In the genomic region with DNA sequence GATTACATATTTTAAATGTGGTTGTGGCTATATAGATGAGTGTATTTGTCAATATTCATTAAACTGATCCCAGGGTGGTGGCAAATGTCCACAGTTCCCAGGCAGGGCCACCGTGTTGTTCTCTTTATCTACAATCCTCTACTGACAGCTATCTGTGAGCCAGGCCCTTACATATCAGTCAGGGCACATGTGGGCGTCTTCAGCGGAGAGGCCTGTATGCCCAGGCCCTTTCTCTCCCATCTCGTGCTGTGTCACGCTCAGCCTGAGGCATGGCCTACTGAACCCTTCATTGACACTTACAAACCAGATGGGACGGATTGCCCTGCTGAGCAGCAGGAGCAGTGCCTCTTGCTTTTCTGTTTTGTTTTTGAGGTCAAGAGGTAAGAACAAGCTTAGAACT, we compare ENCODE assay signal across 27 mouse cellular contexts. TPM values are rescaled to one million over a fixed set of nuclear protein-coding genes. Genes with fewer than 3 reads are reported as not detected.
DNase-seq lines count a peak whose midpoint lies in the region; ATAC-seq lines count a peak whose summit lies in the region.
"Had no signal": no experiment of that assay in that cellular context is flagged by ENCODE, and none has a peak within 500 bp of the region (broad histone marks: within the 10 kb centered on the region; RNA-seq: fewer than 3 reads in every experiment).

No protein-coding gene starts in this region.

- peak; percentile 8 for DNase-seq in hindbrain, embryonic 11.5 days (ENCODE audit: low spot score)
- DNase-seq in c-Kit-negative CD71-positive TER-119-positive erythroid progenitor cells, embryonic 14.5 days (ENCODE audit: low read depth, low spot score) = peak; percentile 74
- no peak for DNase-seq in thymus, adult 18-20 months
- DNase-seq in heart, postnatal 10 days = no peak
- DNase-seq in layer of hippocampus, adult 18-20 months (ENCODE audit: low spot score in 2 of 2) = no peak
- DNase-seq: adrenal gland, postnatal 14 days; cerebellum, adult 2 months; forebrain, postnatal 0 days; heart, postnatal 14 days; kidney, adult 2 months; kidney, postnatal 14 days; layer of hippocampus, adult 9-11 months; right cerebral cortex, adult 18-20 months; thymus, postnatal 14 days had no signal

- no peaks in the 10 kb centered on the region for H3K27me3 ChIP-seq in hindbrain, embryonic 11.5 days (ENCODE audit: control insufficient read depth, insufficient read depth, low read length)
- no peaks in the 10 kb centered on the region for H3K27me3 ChIP-seq in hindbrain, embryonic 12.5 days
- H3K27me3 ChIP-seq in intestine, embryonic 16.5 days (replicated peaks; ENCODE audit: control insufficient read depth, insufficient read depth, low read length) = no peaks in the 10 kb centered on the region
- no peaks in the 10 kb centered on the region for H3K27me3 ChIP-seq in liver, embryonic 16.5 days (ENCODE audit: control insufficient read depth, insufficient read depth, low read depth, low read length)
- H3K27me3 ChIP-seq: midbrain, embryonic 13.5 days; neural tube, embryonic 12.5 days had no signal

- 55% methylated on average over 6 of the region's 6 CpGs for WGBS in hindbrain, embryonic 11.5 days
- WGBS in hindbrain, embryonic 12.5 days = 56% methylated on average over 6 of the region's 6 CpGs
- 75% methylated on average over 6 of the region's 6 CpGs for WGBS in intestine, embryonic 16.5 days
- WGBS in liver, embryonic 16.5 days (ENCODE audit: insufficient replicate concordance) = 28% methylated on average over 6 of the region's 6 CpGs

- H3K4me1 ChIP-seq in hindbrain, embryonic 11.5 days (replicated peaks; ENCODE audit: control insufficient read depth, insufficient read depth, low read length) = no peaks in the 10 kb centered on the region
- H3K4me1 ChIP-seq in hindbrain, embryonic 12.5 days = no peaks in the 10 kb centered on the region
- H3K4me1 ChIP-seq in intestine, embryonic 16.5 days (ENCODE audit: control insufficient read depth, insufficient read depth, low read length) = no peaks in the 10 kb centered on the region
- peaks cover 49% of the 10 kb centered on the region for H3K4me1 ChIP-seq in liver, embryonic 16.5 days (ENCODE audit: control insufficient read depth, low read depth, low read length)
- H3K4me1 ChIP-seq: midbrain, embryonic 13.5 days; neural tube, embryonic 12.5 days had no signal

- H3K4me2 ChIP-seq in hindbrain, embryonic 11.5 days (replicated peaks; ENCODE audit: low read depth, low read length) = no peak overlapping the region
- no peak overlapping the region for H3K4me2 ChIP-seq in hindbrain, embryonic 12.5 days (replicated peaks)
- no peak overlapping the region for H3K4me2 ChIP-seq in intestine, embryonic 16.5 days (ENCODE audit: low read depth, low read length)
- H3K4me2 ChIP-seq in liver, embryonic 16.5 days (ENCODE audit: low read depth, low read length) = peak overlapping the region; percentile 29; the same call in 1 of the 2 replicates
- H3K4me2 ChIP-seq: heart, embryonic 11.5 days; midbrain, embryonic 13.5 days; neural tube, embryonic 12.5 days had no signal

- H3K9ac ChIP-seq in hindbrain, embryonic 11.5 days (ENCODE audit: low read depth, low read length) = no peak overlapping the region
- H3K9ac ChIP-seq in hindbrain, embryonic 12.5 days = no peak overlapping the region
- no peak overlapping the region for H3K9ac ChIP-seq in intestine, embryonic 16.5 days (ENCODE audit: low read depth, low read length)
- no peak overlapping the region for H3K9ac ChIP-seq in liver, embryonic 16.5 days (ENCODE audit: low read depth, low read length)
- H3K9ac ChIP-seq: forebrain, postnatal 0 days; midbrain, embryonic 13.5 days; neural tube, embryonic 12.5 days had no signal

- intact Hi-C loops in heart, postnatal 10 days (cut with DNase I) = no loop called here

- H3K36me3 ChIP-seq in hindbrain, embryonic 11.5 days (ENCODE audit: control insufficient read depth, insufficient read depth, low read length) = no peaks in the 10 kb centered on the region
- H3K36me3 ChIP-seq in hindbrain, embryonic 12.5 days = no peaks in the 10 kb centered on the region
- no peaks in the 10 kb centered on the region for H3K36me3 ChIP-seq in intestine, embryonic 16.5 days (ENCODE audit: control insufficient read depth, insufficient read depth, low read length)
- no peaks in the 10 kb centered on the region for H3K36me3 ChIP-seq in liver, embryonic 16.5 days (ENCODE audit: control insufficient read depth, insufficient read depth)
- H3K36me3 ChIP-seq: midbrain, embryonic 13.5 days; neural tube, embryonic 12.5 days had no signal

- H3K4me3 ChIP-seq in hindbrain, embryonic 11.5 days (ENCODE audit: low read depth, low read length) = no peak overlapping the region
- no peak overlapping the region for H3K4me3 ChIP-seq in hindbrain, embryonic 12.5 days
- no peak overlapping the region for H3K4me3 ChIP-seq in intestine, embryonic 16.5 days (ENCODE audit: low read length)
- no peak overlapping the region for H3K4me3 ChIP-seq in liver, embryonic 16.5 days (ENCODE audit: low read depth, low read length)
- H3K4me3 ChIP-seq: midbrain, embryonic 13.5 days; neural tube, embryonic 12.5 days had no signal

- no peaks in the 10 kb centered on the region for H3K9me3 ChIP-seq in hindbrain, embryonic 11.5 days (ENCODE audit: control insufficient read depth, low read length)
- H3K9me3 ChIP-seq in hindbrain, embryonic 12.5 days (replicated peaks) = no peaks in the 10 kb centered on the region
- no peaks in the 10 kb centered on the region for H3K9me3 ChIP-seq in intestine, embryonic 16.5 days (ENCODE audit: control insufficient read depth, low read length)
- no peaks in the 10 kb centered on the region for H3K9me3 ChIP-seq in liver, embryonic 16.5 days (replicated peaks; ENCODE audit: control insufficient read depth, low read length)
- H3K9me3 ChIP-seq: midbrain, embryonic 13.5 days; neural tube, embryonic 12.5 days had no signal

- H3K27ac ChIP-seq in hindbrain, embryonic 11.5 days (ENCODE audit: low read depth, low read length) = no peak overlapping the region
- no peak overlapping the region for H3K27ac ChIP-seq in hindbrain, embryonic 12.5 days
- no peak overlapping the region for H3K27ac ChIP-seq in intestine, embryonic 16.5 days (ENCODE audit: low read length)
- peak overlapping the region; percentile 87 for H3K27ac ChIP-seq in liver, embryonic 16.5 days (ENCODE audit: low read length)
- H3K27ac ChIP-seq: hindbrain, postnatal 0 days; midbrain, embryonic 13.5 days; neural tube, embryonic 12.5 days had no signal

- no peak for ATAC-seq in hindbrain, embryonic 11.5 days (ENCODE audit: low FRiP score)
- no peak for ATAC-seq in hindbrain, embryonic 12.5 days (ENCODE audit: low FRiP score)
- ATAC-seq in intestine, embryonic 16.5 days = peak; percentile 72; the same call in 1 of the 2 replicates
- ATAC-seq in liver, embryonic 16.5 days (ENCODE audit: low read depth) = peak; percentile 99
- ATAC-seq: forebrain, postnatal 0 days; hindbrain, postnatal 0 days; midbrain, embryonic 13.5 days had no signal

RNA-seq across cellular contexts. Expression of gene Bbs2, which starts 10.7 kb away (rescaled TPM):
- polyA plus RNA-seq in hindbrain, embryonic 11.5 days (2014; fragmentation: Nextera tagmentation; extraction: Ambion mirVana) = 20.3 and 29.1 TPM in 2 replicates
- polyA plus RNA-seq in hindbrain, embryonic 12.5 days (2016; fragmentation: Nextera tagmentation; extraction: Ambion mirVana) = 22.9 and 23.4 TPM in 2 replicates
- 6.8 and 8.2 TPM in 2 replicates for polyA plus RNA-seq in intestine, embryonic 16.5 days (2015; fragmentation: Nextera tagmentation; extraction: Ambion mirVana)
- polyA plus RNA-seq in liver, embryonic 16.5 days (2015; fragmentation: Nextera tagmentation; extraction: Ambion mirVana) = 3.0 and 3.2 TPM in 2 replicates
- total RNA-seq in heart, postnatal 10 days (2021) = 1 to 10 TPM; 6.8 to 8.7 TPM
- total RNA-seq in layer of hippocampus, adult 18-20 months (2021) = 10 to 100 TPM; 26.1 to 28.5 TPM

RNA-seq across cellular contexts. Expression of gene Mt4, which starts 27.6 kb away (rescaled TPM):
- polyA plus RNA-seq in hindbrain, embryonic 11.5 days (2014; fragmentation: Nextera tagmentation; extraction: Ambion mirVana) = not detected in 2 replicates
- polyA plus RNA-seq in hindbrain, embryonic 12.5 days (2016; fragmentation: Nextera tagmentation; extraction: Ambion mirVana) = not detected in 2 replicates
- polyA plus RNA-seq in intestine, embryonic 16.5 days (2015; fragmentation: Nextera tagmentation; extraction: Ambion mirVana) = 5.5 and 6.3 TPM in 2 replicates
- polyA plus RNA-seq in liver, embryonic 16.5 days (2015; fragmentation: Nextera tagmentation; extraction: Ambion mirVana) = 0.27 and 0.67 TPM in 2 replicates
- not detected for total RNA-seq in heart, postnatal 10 days (2021)
- total RNA-seq in layer of hippocampus, adult 18-20 months (2021) = not detected
- total RNA-seq: adrenal gland, postnatal 14 days; forebrain, postnatal 0 days; gastrocnemius, postnatal 4 days; heart, postnatal 14 days; hindbrain, postnatal 0 days; left cerebral cortex, adult 8-10 months; MEL had no signal
- polyA plus RNA-seq: cerebellum, adult 2 months; embryonic facial prominence, embryonic 11.5 days; forebrain, postnatal 0 days; heart, embryonic 11.5 days; hindbrain, postnatal 0 days; kidney, adult 2 months; limb, embryonic 14.5 days; lung, embryonic 16.5 days; midbrain, embryonic 13.5 days; neural tube, embryonic 12.5 days had no signal

RNA-seq across cellular contexts. Expression of gene Mt3, which starts 43.0 kb away (rescaled TPM):
- 11.0 and 13.6 TPM in 2 replicates for polyA plus RNA-seq in hindbrain, embryonic 11.5 days (2014; fragmentation: Nextera tagmentation; extraction: Ambion mirVana)
- 18.5 and 33.1 TPM in 2 replicates for polyA plus RNA-seq in hindbrain, embryonic 12.5 days (2016; fragmentation: Nextera tagmentation; extraction: Ambion mirVana)
- 5.4 and 5.5 TPM in 2 replicates for polyA plus RNA-seq in intestine, embryonic 16.5 days (2015; fragmentation: Nextera tagmentation; extraction: Ambion mirVana)
- polyA plus RNA-seq in liver, embryonic 16.5 days (2015; fragmentation: Nextera tagmentation; extraction: Ambion mirVana) = 0.18 and 0.19 TPM in 2 replicates
- total RNA-seq in heart, postnatal 10 days (2021) = 10 to 100 TPM; 12.5 to 14.5 TPM
- 1,000 to 10,000 TPM; 1,203 to 1,275 TPM for total RNA-seq in layer of hippocampus, adult 18-20 months (2021)
- total RNA-seq: MEL had no signal

Comparison
In these comparisons a context has a peak if more than half of its experiments do, and no peak if none do; other contexts are left out.
1. ATAC-seq: peak in intestine, embryonic 16.5 days (single experiment) and liver, embryonic 16.5 days (single experiment); none in hindbrain, embryonic 11.5 days (single experiment) and hindbrain, embryonic 12.5 days (single experiment).
2. DNase-seq: peak in hindbrain, embryonic 11.5 days (single experiment) and c-Kit-negative CD71-positive TER-119-positive erythroid progenitor cells, embryonic 14.5 days (single experiment); none in thymus, adult 18-20 months (0 of 2), heart, postnatal 10 days (0 of 2) and layer of hippocampus, adult 18-20 months (0 of 2).